Mouse (Mus musculus): Measurements from ENCODE around the gene Gm47996.

- TF ChIP-seq CTCF (IDR thresholded peaks at IDR 0.05; ENCODE audit: insufficient read depth, low read depth, low read length) (no peak), POLR2A (IDR thresholded peaks at IDR 0.05; ENCODE audit: insufficient read depth, low read depth, low read length) (no peak)
These were observed 17.6 kb downstream of the Gm47996 start for GRCm38 (mm10) chr1:151227506-151227905.
